Mouse (Mus musculus) myocyte (in vitro differentiated cells): ENCODE results near the gene Cryz.

ENCODE experiments used
- CEBPB ChIP-seq: IDR thresholded peaks from 2 replicates; pipeline ENCODE4 v1.6.1; 2011; ENCODE audit warnings: mild to moderate bottlenecking, moderate library complexity; ENCODE audit not compliant: poor library complexity, insufficient read depth, severe bottlenecking
- E2F4 ChIP-seq: IDR thresholded peaks from one replicate; pipeline ENCODE4 v1.6.1; 2011; ENCODE audit warnings: mild to moderate bottlenecking, control low read depth, moderate library complexity; ENCODE audit not compliant: insufficient read depth
- MAX ChIP-seq: IDR thresholded peaks from one replicate; pipeline ENCODE4 v1.6.1; 2011; ENCODE audit warnings: low read depth, mild to moderate bottlenecking, control low read depth
- MYOG ChIP-seq, 3 experiments: IDR thresholded peaks; one replicate each; pipeline ENCODE4 v1.6.1; 2011; ENCODE audit warnings: control low read depth in 2 of 3, low read depth in 2 of 3, mild to moderate bottlenecking in 2 of 3; ENCODE audit not compliant: insufficient read length in 2 of 3, control insufficient read depth in 1 of 3, insufficient read depth in 1 of 3
- POLR2A ChIP-seq: IDR thresholded peaks from one replicate; pipeline ENCODE4 v1.6.1; 2011; ENCODE audit warnings: low read depth, mild to moderate bottlenecking, control low read depth, moderate library complexity; ENCODE audit not compliant: insufficient read length
- POLR2AphosphoS2 ChIP-seq: IDR thresholded peaks from one replicate; pipeline ENCODE4 v1.6.1; 2011; ENCODE audit warnings: low read depth, control low read depth; ENCODE audit not compliant: insufficient read length
- REST ChIP-seq: IDR thresholded peaks from one replicate; pipeline ENCODE4 v1.6.1; 2011; ENCODE audit warnings: mild to moderate bottlenecking, control low read depth, moderate library complexity; ENCODE audit not compliant: insufficient read depth, insufficient read length
- SRF ChIP-seq: IDR thresholded peaks from one replicate; pipeline ENCODE4 v1.6.1; 2011; ENCODE audit warnings: low read depth; ENCODE audit not compliant: control insufficient read depth, insufficient read length

GRCm38 (mm10) chr3:154596934-154597554, 533 bp downstream of the Cryz start, which contains the start of gene Tyw3:
- TF ChIP-seq POLR2A (peak; percentile 44), CEBPB (peak; percentile 42; the same call in 1 of the 2 replicates), SRF (no peak), E2F4 (no peak), REST (no peak), MAX (no peak), MYOG (IDR thresholded peaks at IDR 0.05; ENCODE audit: control insufficient read depth in 1 of 3, insufficient read depth in 1 of 3, insufficient read length in 2 of 3, low read depth in 2 of 3) (peak in 1 of 3 experiments; percentile 30), POLR2AphosphoS2 (peak; percentile 39)
